Mouse (Mus musculus): ENCODE measurements around the gene Gng2.

DNA sequence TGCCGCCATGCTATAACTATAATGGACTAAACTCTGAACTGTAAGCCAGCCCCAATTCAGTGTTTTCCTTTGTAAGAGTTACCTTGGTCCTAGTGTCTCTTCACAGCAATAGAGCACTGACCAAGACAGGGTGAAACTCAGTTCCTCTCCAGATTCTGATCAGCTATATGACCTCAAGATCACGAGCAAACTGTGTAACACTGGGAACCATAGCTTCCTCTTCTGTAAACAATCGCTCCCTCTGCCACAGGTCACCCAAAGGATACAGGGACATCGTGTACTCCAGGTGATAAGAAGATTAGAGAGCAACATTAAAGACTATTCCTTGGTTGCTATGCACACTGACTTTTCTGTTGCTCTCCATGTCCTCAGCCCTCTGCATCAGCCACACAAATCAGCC, 26.6 kb downstream of the Gng2 start:
- TF ChIP-seq CTCF (IDR thresholded peaks at IDR 0.05; ENCODE audit: low read depth) (no peak), EP300 (IDR thresholded peaks at IDR 0.05; ENCODE audit: low read depth) (no peak; the same call in 1 of the 2 replicates)

All from liver, postnatal 0 days (tissue).